Mouse (Mus musculus) CH12.LX (cell line): ENCODE results near the gene Dyrk3. TPM values are rescaled to one million over a fixed set of nuclear protein-coding genes. Genes with fewer than 3 reads are reported as not detected.

Experiments
- DNase-seq: peaks from one replicate; pipeline ENCODE4 v3.0.0-alpha.2; 2013; ENCODE audit errors: extremely low read depth
- H3K27ac ChIP-seq: 2 replicates; pipeline ENCODE4 v1.5.1; 2012; ENCODE audit warnings: low read depth, mild to moderate bottlenecking, control low read depth, moderate library complexity; ENCODE audit not compliant: insufficient read depth
- H3K27me3 ChIP-seq: replicated peaks from 2 replicates; pipeline ENCODE3; 2012; ENCODE audit warnings: inconsistent platforms
- H3K36me3 ChIP-seq, 2 experiments: replicated peaks in 1 of 2; 2 replicates each; pipeline versions ENCODE3 to v1.6.1; 2012; ENCODE audit warnings: inconsistent platforms in 1 of 2, low read length in 1 of 2, mild to moderate bottlenecking in 1 of 2, mixed read lengths in 1 of 2, moderate library complexity in 1 of 2; ENCODE audit not compliant: control insufficient read depth in 1 of 2, insufficient read depth in 1 of 2
- H3K4me1 ChIP-seq, 2 experiments: 2 replicates each; pipeline ENCODE4 v1.6.1; 2012; ENCODE audit warnings: inconsistent platforms in 1 of 2, moderate library complexity in 1 of 2; ENCODE audit not compliant: insufficient read depth in 2 of 2, control insufficient read depth in 1 of 2
- H3K4me2 ChIP-seq: 2 replicates; pipeline ENCODE4 v1.6.1; 2012; ENCODE audit warnings: low read depth, mild to moderate bottlenecking, control low read depth; ENCODE audit not compliant: poor library complexity, insufficient read depth, severe bottlenecking
- H3K4me3 ChIP-seq, 3 experiments: fragments of 150-350 bp in 1 of 3; sonication (generic) in 1 of 3; replicated peaks in 1 of 3; 2 replicates each; pipeline versions ENCODE3 to v1.5.1; 2011 to 2012; ENCODE audit warnings: low read depth in 2 of 3, low read length in 2 of 3, mild to moderate bottlenecking in 2 of 3, moderate library complexity in 2 of 3, control low read depth in 1 of 3, improper control_type of control experiment in 1 of 3, inconsistent platforms in 1 of 3, mixed read lengths in 1 of 3; ENCODE audit not compliant: poor library complexity in 1 of 3
- H3K79me2 ChIP-seq: replicated peaks from 2 replicates; pipeline ENCODE4 v1.6.1; 2012; ENCODE audit warnings: mild to moderate bottlenecking, moderate library complexity; ENCODE audit not compliant: control insufficient read depth, poor library complexity, insufficient read depth, severe bottlenecking; ENCODE audit errors: extremely low read depth
- H3K9ac ChIP-seq: 2 replicates; pipeline ENCODE4 v1.6.1; 2012; ENCODE audit warnings: low read depth, mild to moderate bottlenecking, control low read depth, moderate library complexity; ENCODE audit not compliant: insufficient read depth
- H3K9me3 ChIP-seq: replicated peaks from 2 replicates; pipeline ENCODE3; 2012; ENCODE audit warnings: low read length, inconsistent platforms, mixed read lengths
- BHLHE40 ChIP-seq: IDR thresholded peaks from 2 replicates; pipeline ENCODE4 v1.6.1; 2011; ENCODE audit warnings: mild to moderate bottlenecking, low read depth, low read length, improper control_type of control experiment
- CHD1 ChIP-seq: IDR thresholded peaks from 2 replicates; pipeline ENCODE4 v1.6.1; 2012; ENCODE audit warnings: low read depth, low read length, improper control_type of control experiment, inconsistent platforms
- CHD2 ChIP-seq: IDR thresholded peaks from 2 replicates; pipeline ENCODE4 v1.6.1; 2011; ENCODE audit warnings: low read length, improper control_type of control experiment
- CTCF ChIP-seq, 2 experiments: IDR thresholded peaks in 1 of 2; conservative IDR thresholded peaks in 1 of 2; 2 replicates each; pipeline ENCODE4 v1.5.1; 2011 to 2012; ENCODE audit warnings: low read depth in 2 of 2, low read length in 2 of 2, improper control_type of control experiment in 1 of 2, inconsistent platforms in 1 of 2, mild to moderate bottlenecking in 1 of 2, moderate library complexity in 1 of 2
- E2F4 ChIP-seq: IDR thresholded peaks from 2 replicates; pipeline ENCODE4 v1.6.1; 2011; ENCODE audit warnings: low read depth, low read length, improper control_type of control experiment; ENCODE audit not compliant: insufficient replicate concordance
- ELF1 ChIP-seq: IDR thresholded peaks from 2 replicates; pipeline ENCODE4 v1.6.1; 2014; ENCODE audit warnings: low read depth, mild to moderate bottlenecking, inconsistent platforms, low read length, improper control_type of control experiment
- EP300 ChIP-seq: IDR thresholded peaks from 2 replicates; pipeline ENCODE4 v1.6.1; 2011; ENCODE audit warnings: low read length, improper control_type of control experiment
- ETS1 ChIP-seq: conservative IDR thresholded peaks from 2 replicates; pipeline ENCODE4 v1.6.1; 2012; ENCODE audit warnings: low read depth, mild to moderate bottlenecking, inconsistent platforms, low read length, improper control_type of control experiment, moderate library complexity
- GABPA ChIP-seq: IDR thresholded peaks from 2 replicates; pipeline ENCODE4 v1.6.1; 2012; ENCODE audit warnings: low read depth, low read length, improper control_type of control experiment, inconsistent platforms; ENCODE audit not compliant: insufficient replicate concordance
- IRF4 ChIP-seq: IDR thresholded peaks from 2 replicates; pipeline ENCODE4 v1.6.1; 2014; ENCODE audit warnings: low read depth, mild to moderate bottlenecking, inconsistent platforms, low read length, improper control_type of control experiment
- JUN ChIP-seq: IDR thresholded peaks from 2 replicates; pipeline ENCODE4 v1.6.1; 2011; ENCODE audit warnings: low read depth, mild to moderate bottlenecking, low read length, improper control_type of control experiment, moderate library complexity; ENCODE audit not compliant: insufficient read depth
- JUND ChIP-seq: conservative IDR thresholded peaks from 2 replicates; pipeline ENCODE4 v1.6.1; 2011; ENCODE audit warnings: low read depth, low read length, improper control_type of control experiment
- KAT2A ChIP-seq: IDR thresholded peaks from 2 replicates; pipeline ENCODE4 v1.6.1; 2012; ENCODE audit warnings: low read length, improper control_type of control experiment, inconsistent platforms; ENCODE audit not compliant: insufficient replicate concordance
- MAFK ChIP-seq: IDR thresholded peaks from 2 replicates; pipeline ENCODE4 v1.6.1; 2011; ENCODE audit warnings: low read length, improper control_type of control experiment; ENCODE audit not compliant: insufficient replicate concordance
- MAX ChIP-seq: IDR thresholded peaks from 2 replicates; pipeline ENCODE4 v1.6.1; 2011; ENCODE audit warnings: low read length, improper control_type of control experiment
- MAZ ChIP-seq: IDR thresholded peaks from 2 replicates; pipeline ENCODE4 v1.6.1; 2012; ENCODE audit warnings: low read depth, mild to moderate bottlenecking, inconsistent platforms, low read length, improper control_type of control experiment, moderate library complexity
- MEF2A ChIP-seq: IDR thresholded peaks from 2 replicates; pipeline ENCODE4 v1.6.1; 2014; ENCODE audit warnings: low read depth, mild to moderate bottlenecking, inconsistent platforms, low read length, improper control_type of control experiment, borderline replicate concordance
- MXI1 ChIP-seq: IDR thresholded peaks from 2 replicates; pipeline ENCODE4 v1.6.1; 2011; ENCODE audit warnings: mild to moderate bottlenecking, low read depth, low read length, improper control_type of control experiment
- MYC ChIP-seq: IDR thresholded peaks from 2 replicates; pipeline ENCODE4 v1.6.1; 2011; ENCODE audit warnings: low read depth, mild to moderate bottlenecking, improper control_type of control experiment, low read length
- NRF1 ChIP-seq: IDR thresholded peaks from 2 replicates; pipeline ENCODE4 v1.6.1; 2014; ENCODE audit warnings: low read depth, mild to moderate bottlenecking, inconsistent platforms, low read length, improper control_type of control experiment, moderate library complexity
- POLR2A ChIP-seq: IDR thresholded peaks from 2 replicates; pipeline ENCODE4 v1.6.1; 2011; ENCODE audit warnings: low read depth, mild to moderate bottlenecking, improper control_type of control experiment, low read length
- POLR2AphosphoS2 ChIP-seq: IDR thresholded peaks from 2 replicates; pipeline ENCODE4 v1.6.1; 2011; ENCODE audit warnings: low read depth, low read length, improper control_type of control experiment
- RCOR1 ChIP-seq: conservative IDR thresholded peaks from 2 replicates; pipeline ENCODE4 v1.6.1; 2012; ENCODE audit warnings: low read depth, mild to moderate bottlenecking, inconsistent platforms, low read length, improper control_type of control experiment
- SIN3A ChIP-seq: IDR thresholded peaks from 2 replicates; pipeline ENCODE4 v1.6.1; 2012; ENCODE audit warnings: low read length, improper control_type of control experiment, inconsistent platforms
- TBP ChIP-seq: conservative IDR thresholded peaks from 2 replicates; pipeline ENCODE4 v1.6.1; 2011; ENCODE audit warnings: low read depth, low read length, improper control_type of control experiment
- UBTF ChIP-seq: IDR thresholded peaks from 2 replicates; pipeline ENCODE4 v1.6.1; 2012; ENCODE audit warnings: low read depth, mild to moderate bottlenecking, inconsistent platforms, low read length, improper control_type of control experiment, moderate library complexity
- USF2 ChIP-seq: conservative IDR thresholded peaks from 2 replicates; pipeline ENCODE4 v1.6.1; 2011; ENCODE audit warnings: low read depth, low read length, improper control_type of control experiment
- ZC3H11A ChIP-seq: IDR thresholded peaks from 2 replicates; pipeline ENCODE4 v1.6.1; 2012; ENCODE audit warnings: low read depth, mild to moderate bottlenecking, inconsistent platforms, low read length, improper control_type of control experiment
- ZKSCAN1 ChIP-seq: IDR thresholded peaks from 2 replicates; pipeline ENCODE4 v1.6.1; 2012; ENCODE audit warnings: low read depth, inconsistent platforms, low read length, improper control_type of control experiment, borderline replicate concordance
- ZMIZ1 ChIP-seq: IDR thresholded peaks from 2 replicates; pipeline ENCODE4 v1.6.1; 2012; ENCODE audit warnings: low read depth, mild to moderate bottlenecking, inconsistent platforms, low read length, improper control_type of control experiment
- ZNF384 ChIP-seq: IDR thresholded peaks from 2 replicates; pipeline ENCODE4 v1.6.1; 2012; ENCODE audit warnings: low read depth, low read length, improper control_type of control experiment, inconsistent platforms
- dilution Hi-C: fragments of 300-500 bp; cut with MboI; formaldehyde crosslinking; loops from 2 replicates; pipeline ENCODE4 v1.14.3; 2020; ENCODE audit warnings: low sequenced_read_pairs; ENCODE audit not compliant: extremely low pct_unique_long_range_greater_than_20kb, extremely low pct_ligation_motif_present
- in situ Hi-C: fragments of 300-500 bp; cut with MboI; formaldehyde crosslinking; loops from 3 replicates; pipeline ENCODE4 v1.14.3; 2019; ENCODE audit warnings: low sequenced_read_pairs, low pct_ligation_motif_present, low pct_unique_long_range_greater_than_20kb, mixed read lengths
- polyA plus RNA-seq: library from polyadenylated mRNA; unstranded; fragments of >175 nt; gene quantifications from 2 replicates; pipeline ENCODE4 v1.2.1, GENCODE M21; 2012; ENCODE audit warnings: low read depth; ENCODE audit not compliant: insufficient read length
- total RNA-seq, 2 experiments: library from RNA; depleted of rRNA; stranded (reverse); fragments of 300-350 nt in 1 of 2; fragments of >200 nt in 1 of 2; gene quantifications; 2 replicates each; pipeline ENCODE4 v1.2.3; 2012 to 2014

The Dyrk3 gene
- total and polyA plus RNA-seq, 3 experiments = 6.4 to 10.1 (median 8.2) TPM

GRCm38 (mm10) chr1:131149496-131149895 is 11.4 kb upstream of the Dyrk3 start:
- in situ Hi-C loops = no loop called here
- Histone ChIP-seq H3K36me3 (peaks cover 0 to 3% of the 10 kb centered on the region in 2 experiments), H3K9me3 (no peaks in the 10 kb centered on the region), H3K4me2 (no peak overlapping the region), H3K4me1 (peaks cover 8 to 33% of the 10 kb centered on the region in 2 experiments; a peak in 3 of 4 replicates), H3K79me2 (peaks cover 13% of the 10 kb centered on the region), H3K9ac (no peak overlapping the region), H3K4me3 (no peak overlapping the region), H3K27ac (no peak overlapping the region), H3K27me3 (no peaks in the 10 kb centered on the region)
- dilution Hi-C loops = no loop called here
- DNase-seq = no peak
- no peak for TF ChIP-seq SIN3A
- no peak for TF ChIP-seq JUN
- no peak for TF ChIP-seq POLR2A
- no peak for TF ChIP-seq ETS1
- TF ChIP-seq MEF2A = no peak
- TF ChIP-seq JUND = no peak
- TF ChIP-seq TBP = no peak
- TF ChIP-seq MXI1 = no peak

GRCm38 (mm10) chr1:131146181-131146614 is 8.1 kb upstream of the Dyrk3 start:
- H3K4me2 ChIP-seq = peak overlapping the region; percentile 75
- peak overlapping the region; percentile 21 to 46 (median 34) for H3K4me3 ChIP-seq
- H3K27ac ChIP-seq = peak overlapping the region; percentile 71
- peak overlapping the region; percentile 53; the same call in 1 of the 2 replicates for H3K9ac ChIP-seq
- H3K9me3 ChIP-seq = peaks cover 2% of the 10 kb centered on the region
- peaks cover 13 to 40% of the 10 kb centered on the region in 2 experiments for H3K4me1 ChIP-seq
- DNase-seq = peak; percentile 89
- dilution Hi-C loops (no loop called here), in situ Hi-C loops (no loop called here)
- H3K79me2 ChIP-seq = no peaks in the 10 kb centered on the region
- H3K27me3 ChIP-seq = no peaks in the 10 kb centered on the region
- H3K36me3 ChIP-seq = peaks cover 0 to 3% of the 10 kb centered on the region in 2 experiments
- TF ChIP-seq ZC3H11A = no peak
- peak; percentile 33; the same call in 1 of the 2 replicates for TF ChIP-seq ETS1
- no peak for TF ChIP-seq CTCF (conservative IDR thresholded peaks at IDR 0.05 in 1 of 2, IDR thresholded peaks at IDR 0.05 in 1 of 2; ENCODE audit: low read depth in 2 of 2, low read length in 2 of 2)
- TF ChIP-seq MAFK = 0 out of 2 replicates have a peak, but pooled peaks have one; percentile 31
- TF ChIP-seq UBTF = no peak
- peak; percentile 73; the same call in 1 of the 2 replicates for TF ChIP-seq SIN3A
- no peak for TF ChIP-seq MAX
- TF ChIP-seq TBP = 0 out of 2 replicates have a peak, but pooled peaks have one; percentile 48
- no peak for TF ChIP-seq JUN
- peak; percentile 93 for TF ChIP-seq IRF4
- TF ChIP-seq USF2 = no peak
- TF ChIP-seq ZNF384 = no peak
- TF ChIP-seq ZMIZ1 = peak; percentile 66; the same call in 1 of the 2 replicates
- no peak for TF ChIP-seq ELF1
- TF ChIP-seq POLR2AphosphoS2 = peak; percentile 52; the same call in 1 of the 2 replicates
- TF ChIP-seq NRF1 = no peak
- TF ChIP-seq CHD1 = peak; percentile 80; the same call in 1 of the 2 replicates
- TF ChIP-seq E2F4 = no peak
- TF ChIP-seq MAZ = no peak
- TF ChIP-seq MEF2A = peak; percentile 53; the same call in 1 of the 2 replicates
- peak; percentile 44 for TF ChIP-seq BHLHE40
- no peak for TF ChIP-seq GABPA
- no peak for TF ChIP-seq RCOR1
- no peak for TF ChIP-seq KAT2A
- TF ChIP-seq MXI1 = no peak
- TF ChIP-seq ZKSCAN1 = no peak
- peak; percentile 93 for TF ChIP-seq EP300
- TF ChIP-seq POLR2A = peak; percentile 62
- no peak for TF ChIP-seq CHD2
- peak; percentile 53; the same call in 1 of the 2 replicates for TF ChIP-seq MYC
